11 mouse cellular contexts compared by ENCODE assay signal in the genomic region with DNA sequence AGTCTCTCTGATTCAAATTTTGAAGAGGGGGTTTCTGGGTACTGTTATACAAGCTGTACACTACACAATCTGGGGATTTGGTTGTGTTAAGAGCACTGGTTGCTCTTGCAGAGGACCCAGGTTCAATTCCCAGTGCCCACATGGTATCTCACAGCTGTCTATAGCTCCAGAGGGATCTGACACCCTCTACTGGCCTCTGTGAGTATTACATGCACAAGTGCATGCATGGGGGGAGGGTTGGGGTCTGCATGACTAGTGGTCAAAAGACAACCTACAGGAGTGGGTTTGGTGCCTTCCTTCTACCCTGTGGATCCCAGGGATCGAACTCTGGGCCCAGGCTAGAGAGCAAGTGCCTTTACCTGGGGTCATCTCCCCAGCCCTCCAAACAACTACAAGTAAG. TPM values are rescaled to one million over a fixed set of nuclear protein-coding genes. Genes with fewer than 3 reads are reported as not detected.
DNase-seq lines count a peak whose midpoint lies in the region; ATAC-seq and TF ChIP-seq lines count a peak whose summit lies in the region.
"Had no signal": no experiment of that assay in that cellular context is flagged by ENCODE, and none has a peak within 500 bp of the region (broad histone marks: within the 10 kb centered on the region; RNA-seq: fewer than 3 reads in every experiment).

No protein-coding gene starts in this region.

- H3K27me3 ChIP-seq in forebrain, postnatal 0 days (ENCODE audit: insufficient read depth, low read length), result no peaks in the 10 kb centered on the region
- H3K27me3 ChIP-seq in forebrain, embryonic 12.5 days, result no peaks in the 10 kb centered on the region

- no peak overlapping the region for H3K4me3 ChIP-seq in forebrain, postnatal 0 days (ENCODE audit: low read depth, low read length)
- no peak overlapping the region for H3K4me3 ChIP-seq in forebrain, embryonic 12.5 days (replicated peaks)
- H3K4me3 ChIP-seq in lung, adult 2 months (replicated peaks; ENCODE audit: extremely low read depth, low read depth, low read length), result no peak overlapping the region
- no peak overlapping the region for H3K4me3 ChIP-seq in olfactory bulb, adult 2 months (ENCODE audit: insufficient read depth, low read depth, low read length)
- H3K4me3 ChIP-seq: forebrain, embryonic 10.5 days had no signal

- no peaks in the 10 kb centered on the region for H3K36me3 ChIP-seq in forebrain, postnatal 0 days (ENCODE audit: insufficient read depth)
- no peaks in the 10 kb centered on the region for H3K36me3 ChIP-seq in forebrain, embryonic 12.5 days (replicated peaks)

- DNase-seq in forebrain, postnatal 0 days, result no peak
- DNase-seq in lung, adult 2 months, result no peak
- no peak for DNase-seq in lung, postnatal 25 days (ENCODE audit: low spot score)
- peak; percentile 91 for DNase-seq in ES-CJ7 (ENCODE audit: low read depth, low spot score)
- DNase-seq in ovary, adult 18-20 months (ENCODE audit: low spot score), result no peak
- DNase-seq: cerebellum, adult 11 months; lung, postnatal 4 days had no signal

- no peaks in the 10 kb centered on the region for H3K9me3 ChIP-seq in forebrain, postnatal 0 days (ENCODE audit: low read length)
- no peaks in the 10 kb centered on the region for H3K9me3 ChIP-seq in forebrain, embryonic 12.5 days
- H3K9me3 ChIP-seq: forebrain, embryonic 10.5 days had no signal

- TF ChIP-seq CTCF in forebrain, postnatal 0 days (IDR thresholded peaks at IDR 0.05; ENCODE audit: low read depth), result peak; percentile 48
- TF ChIP-seq CTCF in lung, adult 2 months (IDR thresholded peaks at IDR 0.05; ENCODE audit: insufficient read depth, low read length), result 0 out of 2 replicates have a peak, but pooled peaks have one; percentile 27
- TF ChIP-seq CTCF in olfactory bulb, adult 2 months (IDR thresholded peaks at IDR 0.05; ENCODE audit: insufficient read depth, low read depth, low read length), result peak; percentile 21; the same call in 1 of the 2 replicates

- WGBS in forebrain, postnatal 0 days, result 90% methylated on average over 1 of the region's 1 CpGs
- WGBS in forebrain, embryonic 12.5 days, result 96% methylated on average over 1 of the region's 1 CpGs
- 82% methylated on average over 1 of the region's 1 CpGs for WGBS in lung, adult 2 months
- WGBS in olfactory bulb, adult 2 months, result 93% methylated on average over 1 of the region's 1 CpGs

- no peak overlapping the region for H3K27ac ChIP-seq in forebrain, postnatal 0 days (ENCODE audit: low read depth, low read length)
- H3K27ac ChIP-seq in forebrain, embryonic 12.5 days, result no peak overlapping the region
- no peak overlapping the region for H3K27ac ChIP-seq in olfactory bulb, adult 2 months (ENCODE audit: insufficient read depth, low read depth, low read length)

- no peak overlapping the region for H3K9ac ChIP-seq in forebrain, postnatal 0 days
- H3K9ac ChIP-seq in forebrain, embryonic 12.5 days, result no peak overlapping the region

- no peak for TF ChIP-seq POLR2A in lung, adult 2 months (IDR thresholded peaks at IDR 0.05; ENCODE audit: borderline replicate concordance, extremely low read depth, low read depth, low read length)
- TF ChIP-seq POLR2A in olfactory bulb, adult 2 months (IDR thresholded peaks at IDR 0.05; ENCODE audit: insufficient read depth, low read depth, low read length), result no peak

- peaks cover 17% of the 10 kb centered on the region for H3K4me1 ChIP-seq in forebrain, postnatal 0 days (ENCODE audit: insufficient read depth)
- H3K4me1 ChIP-seq in forebrain, embryonic 12.5 days, result peaks cover 51% of the 10 kb centered on the region
- H3K4me1 ChIP-seq in lung, adult 2 months (ENCODE audit: control insufficient read depth, insufficient read depth, low read length), result peaks cover 8% of the 10 kb centered on the region
- peaks cover 58% of the 10 kb centered on the region for H3K4me1 ChIP-seq in olfactory bulb, adult 2 months (ENCODE audit: control insufficient read depth, insufficient read depth, low read length)

- no peak overlapping the region for H3K4me2 ChIP-seq in forebrain, postnatal 0 days (ENCODE audit: low read depth)
- H3K4me2 ChIP-seq in forebrain, embryonic 12.5 days, result no peak overlapping the region

- no peak for ATAC-seq in forebrain, postnatal 0 days
- no peak for ATAC-seq in forebrain, embryonic 12.5 days (ENCODE audit: low FRiP score)
- ATAC-seq in megakaryocyte-erythroid progenitor cell, adult 5-6 weeks (replicated peaks; ENCODE audit: low FRiP score, low TSS enrichment, poor library complexity, severe bottlenecking), result no peak

RNA-seq across cellular contexts. Expression of gene Tldc1, which starts 24.4 kb away (rescaled TPM):
- total RNA-seq in forebrain, postnatal 0 days (2014; rRNA removed), result 21.0 and 21.1 TPM in 2 replicates
- 6.8 and 9.4 TPM in 2 replicates for polyA plus RNA-seq in forebrain, postnatal 0 days (2015; fragmentation: Nextera tagmentation; extraction: Ambion mirVana)
- polyA plus RNA-seq in forebrain, embryonic 12.5 days (2016; fragmentation: Nextera tagmentation; extraction: Ambion mirVana), result 10.9 and 12.7 TPM in 2 replicates
- 10.2 and 10.8 TPM in 2 replicates for polyA plus RNA-seq in lung, adult 2 months (2012; rRNA removed)
- not detected in 2 replicates for polyA plus RNA-seq in olfactory bulb, adult 2 months (2012; ENCODE audit: insufficient read depth, insufficient read length, low replicate concordance, missing spikeins)
- 8.5 and 12.4 TPM in 2 replicates for total RNA-seq in megakaryocyte-erythroid progenitor cell, adult 5-6 weeks (2014; fragmentation: Nextera tagmentation)
- total RNA-seq in megakaryocyte-erythroid progenitor cell, adult 5-6 weeks (2017), result 5.7 and 11.5 TPM in 2 replicates

RNA-seq across cellular contexts. Expression of gene Cotl1, which starts 37.8 kb away (rescaled TPM):
- 177 and 224 TPM in 2 replicates for total RNA-seq in forebrain, postnatal 0 days (2014; rRNA removed)
- polyA plus RNA-seq in forebrain, postnatal 0 days (2015; fragmentation: Nextera tagmentation; extraction: Ambion mirVana), result 134 and 156 TPM in 2 replicates
- polyA plus RNA-seq in forebrain, embryonic 12.5 days (2016; fragmentation: Nextera tagmentation; extraction: Ambion mirVana), result 148 and 282 TPM in 2 replicates
- polyA plus RNA-seq in lung, adult 2 months (2012; rRNA removed), result 155 and 180 TPM in 2 replicates
- not detected in 2 replicates for polyA plus RNA-seq in olfactory bulb, adult 2 months (2012; ENCODE audit: insufficient read depth, insufficient read length, low replicate concordance, missing spikeins)
- total RNA-seq in megakaryocyte-erythroid progenitor cell, adult 5-6 weeks (2014; fragmentation: Nextera tagmentation), result 24.4 and 63.9 TPM in 2 replicates
- total RNA-seq in megakaryocyte-erythroid progenitor cell, adult 5-6 weeks (2017), result 30.4 and 44.2 TPM in 2 replicates

RNA-seq across cellular contexts. Expression of gene Klhl36, which starts 59.5 kb away (rescaled TPM):
- total RNA-seq in forebrain, postnatal 0 days (2014; rRNA removed), result 18.7 and 23.0 TPM in 2 replicates
- polyA plus RNA-seq in forebrain, postnatal 0 days (2015; fragmentation: Nextera tagmentation; extraction: Ambion mirVana), result 18.0 and 20.3 TPM in 2 replicates
- 9.9 and 10.9 TPM in 2 replicates for polyA plus RNA-seq in forebrain, embryonic 12.5 days (2016; fragmentation: Nextera tagmentation; extraction: Ambion mirVana)
- 28.9 and 47.8 TPM in 2 replicates for polyA plus RNA-seq in lung, adult 2 months (2012; rRNA removed)
- polyA plus RNA-seq in olfactory bulb, adult 2 months (2012; ENCODE audit: insufficient read depth, insufficient read length, low replicate concordance, missing spikeins), result not detected in 2 replicates
- total RNA-seq in megakaryocyte-erythroid progenitor cell, adult 5-6 weeks (2014; fragmentation: Nextera tagmentation), result 2.2 and 4.4 TPM in 2 replicates
- 3.2 and 5.6 TPM in 2 replicates for total RNA-seq in megakaryocyte-erythroid progenitor cell, adult 5-6 weeks (2017)

Comparison
In these comparisons a context has a peak if more than half of its experiments do, and no peak if none do; other contexts are left out.
1. RNA of gene Klhl36, which starts 59.5 kb away (polyA plus RNA-seq): 28.9 to 47.8 TPM in lung, adult 2 months, 18.0 to 20.3 TPM in forebrain, postnatal 0 days and 9.9 to 10.9 TPM in forebrain, embryonic 12.5 days; not detected in olfactory bulb, adult 2 months; every median in the first group is over 10 times any median in the second.
2. Peak in every context shown above with its lines, with median percentiles within 50 percentile points of each other: CTCF ChIP-seq.